Mouse (Mus musculus): ENCODE data around the gene Pfn1. TPM values are rescaled to one million over a fixed set of nuclear protein-coding genes. Genes with fewer than 3 reads are reported as not detected.

Gene Pfn1
- total RNA-seq (2023), result 1,311 to 1,415 TPM (median 1,337 TPM) in 4 replicates

DNA sequence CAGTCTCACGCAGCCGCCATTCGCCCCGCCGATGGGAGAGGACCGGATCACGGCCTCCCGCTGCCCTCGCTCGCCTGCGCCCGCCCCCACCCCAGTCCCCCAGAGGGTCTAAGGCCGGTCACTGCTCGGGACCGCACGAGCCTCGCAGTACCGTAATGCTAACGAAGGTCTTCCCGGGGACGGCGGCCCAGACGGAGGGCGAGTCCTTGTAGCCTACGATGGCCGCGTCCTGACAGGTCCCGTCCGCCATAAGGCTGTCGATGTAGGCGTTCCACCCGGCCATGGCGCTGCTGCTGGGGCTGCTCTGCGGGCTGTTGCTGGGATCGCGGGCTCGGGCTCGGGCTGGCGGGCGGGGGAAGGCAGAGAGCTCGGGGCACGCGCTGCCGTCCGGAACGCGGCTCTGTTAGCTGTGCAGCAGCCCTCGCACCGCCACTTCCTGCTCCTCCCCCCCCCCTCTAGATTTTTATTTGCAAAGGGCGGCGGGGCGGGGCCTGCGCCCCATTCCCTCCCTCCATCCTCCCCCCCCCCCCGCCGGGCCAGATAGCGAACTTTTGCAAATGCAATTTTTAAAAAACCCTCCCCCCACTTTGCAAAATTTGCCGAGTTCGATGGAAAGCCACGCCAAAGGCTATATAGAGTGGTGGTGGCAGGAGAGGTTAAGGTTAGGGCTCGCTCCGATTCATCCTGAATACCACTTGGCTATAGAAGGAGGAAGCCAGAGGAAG is at the start of gene Pfn1:
Gene Pfn1, minus strand, starts transcription at position 447 of the 725 bp plus-strand sequence.

DNA sequence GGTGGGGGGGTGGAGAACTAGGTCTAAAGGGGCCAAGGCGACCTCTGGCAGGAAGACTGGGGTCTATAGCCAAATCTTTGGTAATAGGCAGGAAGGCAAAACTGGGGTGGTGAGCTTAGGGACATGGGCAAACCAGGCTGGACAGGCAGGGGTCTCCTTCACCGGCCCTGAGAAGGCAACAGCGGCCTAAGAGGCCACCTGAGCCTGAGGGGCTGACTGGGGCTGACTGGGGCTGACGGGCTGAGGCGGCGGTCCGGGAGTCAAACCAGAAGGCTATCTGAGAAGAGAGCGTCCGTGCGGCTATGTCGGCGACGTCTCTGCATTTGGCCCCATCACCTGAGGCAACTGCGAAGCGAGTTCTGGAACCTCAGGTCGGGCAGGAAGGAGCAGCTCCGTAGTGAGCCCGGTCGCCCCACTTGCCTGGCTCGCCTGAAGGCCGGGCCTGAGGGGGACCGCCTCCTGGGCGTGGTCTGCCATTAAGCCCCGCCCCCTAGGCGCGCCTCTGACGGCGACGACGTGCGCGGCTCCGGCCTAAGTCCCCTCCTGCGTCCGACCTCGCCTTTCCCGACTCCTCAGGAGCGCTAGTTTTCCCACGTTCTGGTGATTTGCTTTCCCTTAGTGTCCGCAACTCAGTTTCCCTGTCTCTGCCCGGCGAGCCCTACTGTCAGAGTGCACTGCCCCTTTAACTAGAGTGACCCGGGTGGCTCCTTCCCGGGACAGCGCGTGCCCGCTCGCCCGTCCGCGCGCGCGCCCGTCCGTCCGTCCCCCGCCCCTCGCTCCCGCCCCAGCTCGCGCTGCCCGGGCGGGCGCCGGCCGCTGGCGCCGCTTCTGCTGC is 45.5 kb upstream of the Pfn1 start, which contains the start of the genes Inca1 and Kif1c:
Gene Inca1, minus strand, starts transcription at position 434 of the 835 bp plus-strand sequence.
Gene Kif1c, plus strand, starts transcription at position 827 of the 835 bp plus-strand sequence.

DNA sequence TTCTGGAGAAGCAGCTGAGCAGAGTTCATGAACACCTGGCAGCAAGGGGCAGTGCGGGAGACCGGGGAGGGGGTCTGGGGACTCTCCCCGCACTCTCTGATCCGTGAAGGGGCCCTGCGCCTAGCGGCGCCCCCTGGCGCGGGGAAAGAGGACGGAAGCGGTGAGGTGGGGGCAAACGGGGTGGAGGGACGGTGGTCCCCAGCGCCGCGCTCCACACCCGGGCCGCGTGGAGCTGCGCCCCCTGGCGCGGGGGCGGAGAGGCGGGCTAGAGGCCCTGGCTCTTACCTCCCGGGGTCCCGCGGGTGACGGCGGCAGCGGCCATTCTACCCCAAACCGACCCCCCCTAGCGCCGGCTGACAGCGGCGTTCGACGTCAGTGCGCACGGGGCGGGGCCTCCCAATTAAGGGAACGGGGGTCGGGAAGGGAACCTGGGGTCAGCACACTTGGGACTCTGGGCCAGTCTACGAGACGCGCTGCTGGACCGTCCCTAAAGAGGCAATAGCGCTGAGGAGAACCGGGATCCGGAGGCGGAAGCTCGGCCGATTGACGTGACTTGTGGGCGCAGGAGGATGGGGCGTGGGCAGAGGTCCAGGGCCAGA is 33.3 kb upstream of the Pfn1 start, which contains the start of gene Camta2:
Gene Camta2, minus strand, starts transcription at position 505 of the 599 bp plus-strand sequence.

DNA sequence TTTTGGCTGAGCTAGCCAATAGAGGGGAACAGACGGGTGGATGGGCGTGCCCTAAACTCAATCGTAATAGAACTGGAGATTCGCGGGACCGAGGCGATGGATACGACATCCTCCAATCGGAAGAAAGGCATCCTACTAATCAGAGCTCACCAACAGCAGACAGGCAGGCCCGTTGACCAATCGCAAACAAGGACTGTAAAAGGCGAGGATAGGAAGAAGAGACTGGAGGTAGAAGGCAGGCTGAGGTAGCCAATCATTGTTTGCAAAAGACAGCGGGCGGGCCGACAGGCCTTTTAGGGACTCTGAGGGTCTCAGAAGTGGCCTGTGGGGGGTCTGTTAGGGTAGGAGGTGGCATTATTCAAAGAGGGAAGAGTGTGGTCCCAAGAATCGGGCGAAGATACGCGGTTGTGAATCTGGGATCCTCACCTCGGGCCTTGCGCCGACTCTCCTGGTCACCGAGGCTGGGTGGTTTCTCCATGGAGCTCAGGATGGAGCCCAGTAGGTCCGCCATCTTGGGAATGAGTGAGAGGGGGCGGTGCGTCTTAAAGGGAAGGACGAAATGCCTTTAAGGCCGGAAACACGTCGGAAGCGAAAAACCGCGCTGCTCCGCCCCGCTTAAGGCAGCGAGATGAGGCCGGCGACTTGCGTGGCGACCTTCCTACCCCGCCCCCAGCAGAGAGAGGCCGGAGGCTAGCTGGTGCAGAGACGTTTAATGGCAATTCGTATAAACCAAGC is 14.5 kb upstream of the Pfn1 start, which contains the start of gene Spag7:
Gene Spag7, minus strand, starts transcription at position 646 of the 735 bp plus-strand sequence.

DNA sequence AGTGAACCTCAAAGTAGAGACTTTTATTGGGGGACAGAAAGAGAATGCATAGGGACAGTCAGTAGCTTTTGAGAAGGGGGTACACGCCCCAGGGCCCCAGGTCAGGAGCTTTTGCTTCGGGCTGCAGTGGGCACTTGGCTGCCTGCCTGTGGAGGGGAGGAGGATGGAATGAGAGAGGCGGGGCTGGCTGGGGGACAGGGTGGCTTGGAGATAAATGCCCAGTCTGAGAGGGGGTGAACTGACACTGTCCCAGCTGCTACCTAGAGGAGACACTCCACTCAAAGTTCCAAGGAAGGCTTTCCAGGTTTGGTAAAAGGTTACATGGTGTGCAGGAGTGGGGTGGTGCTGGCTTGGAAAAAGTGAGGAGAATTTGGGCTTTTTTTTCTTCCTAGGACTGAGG is 2.5 kb upstream of the Pfn1 start, which contains the start of gene Eno3:
Gene Eno3, plus strand, starts transcription at position 239 of the 400 bp plus-strand sequence.

DNA sequence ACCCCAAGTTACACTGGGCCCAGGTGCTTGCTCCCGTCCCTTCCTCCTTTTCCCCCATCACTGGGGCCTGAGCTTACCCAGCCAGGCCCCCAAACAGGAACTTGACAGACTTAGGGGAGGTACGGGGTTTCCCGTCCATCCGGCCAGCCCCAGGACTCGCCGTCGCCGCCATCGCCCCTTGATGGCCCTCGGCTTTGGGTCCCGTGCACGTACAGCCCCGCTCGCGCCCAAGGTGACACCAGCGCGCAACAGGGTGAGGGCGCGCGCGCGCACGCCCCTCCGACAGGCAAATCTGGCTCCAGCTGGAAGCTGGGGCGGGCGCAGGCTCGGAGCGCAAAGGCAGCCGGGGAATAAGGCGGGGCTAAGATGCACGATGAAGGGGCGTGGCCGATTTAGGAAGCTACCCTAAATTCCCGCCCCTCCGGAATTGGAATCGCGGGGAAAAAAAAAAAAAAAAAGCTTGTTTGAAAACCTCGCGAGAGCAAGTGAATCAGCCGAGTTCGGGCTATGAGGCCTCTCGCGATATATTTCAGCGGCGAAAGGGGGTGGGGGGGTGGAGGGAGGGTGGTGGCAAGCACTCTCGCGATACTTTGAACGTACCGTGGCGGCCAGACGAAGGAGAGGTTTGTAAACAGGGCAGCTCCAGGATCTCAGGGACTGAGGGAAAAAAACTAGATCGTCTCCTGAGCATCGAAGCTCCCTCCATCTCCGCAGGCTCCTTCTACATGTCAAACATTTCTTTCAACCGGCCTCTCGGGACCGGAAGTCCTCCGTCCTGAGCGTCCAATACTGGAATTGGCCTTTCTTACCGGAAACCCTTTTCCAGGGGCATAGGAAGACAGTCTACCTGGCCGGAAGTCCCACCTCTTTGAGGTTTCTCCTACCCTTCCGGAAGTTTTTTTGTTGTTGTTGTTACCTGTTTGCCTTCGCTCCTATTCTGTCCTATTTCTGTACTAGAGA is 7.5 kb downstream of the Pfn1 start, which contains the start of the genes Rnf167 and Slc25a11:
Gene Rnf167, plus strand, starts transcription at position 545 of the 960 bp plus-strand sequence.
Gene Slc25a11, minus strand, starts transcription at position 789 of the 960 bp plus-strand sequence.

DNA sequence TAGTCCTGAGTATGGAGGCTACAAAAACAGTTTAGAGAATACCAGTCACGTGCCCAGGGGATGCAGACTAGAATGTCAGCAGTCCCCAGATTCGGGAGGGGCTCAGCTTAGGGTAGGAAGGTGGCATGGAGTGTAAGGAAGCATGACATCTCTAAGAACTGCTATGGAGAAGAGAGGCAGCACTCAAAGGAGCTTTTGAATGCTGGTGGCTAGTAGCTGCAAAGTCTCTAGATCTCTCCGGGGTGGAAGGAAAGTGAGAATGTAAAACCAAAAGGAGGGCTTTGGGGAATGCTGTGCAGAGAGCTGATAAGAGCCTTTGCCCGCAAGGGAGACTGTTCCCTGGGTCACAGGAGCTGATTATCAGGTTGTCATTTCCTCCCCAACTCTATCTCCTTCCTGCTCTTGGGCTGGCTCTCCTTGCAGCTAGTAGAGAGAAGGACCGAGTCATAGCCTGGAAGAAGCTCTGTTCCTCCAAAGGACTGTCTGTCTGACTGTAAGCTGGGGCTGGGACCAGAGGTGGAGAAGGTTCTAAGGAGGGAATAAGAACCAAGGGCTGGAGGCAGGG is 15.6 kb downstream of the Pfn1 start, which contains the start of gene Gp1ba:
Gene Gp1ba, plus strand, starts transcription at position 409 of the 565 bp plus-strand sequence.

DNA sequence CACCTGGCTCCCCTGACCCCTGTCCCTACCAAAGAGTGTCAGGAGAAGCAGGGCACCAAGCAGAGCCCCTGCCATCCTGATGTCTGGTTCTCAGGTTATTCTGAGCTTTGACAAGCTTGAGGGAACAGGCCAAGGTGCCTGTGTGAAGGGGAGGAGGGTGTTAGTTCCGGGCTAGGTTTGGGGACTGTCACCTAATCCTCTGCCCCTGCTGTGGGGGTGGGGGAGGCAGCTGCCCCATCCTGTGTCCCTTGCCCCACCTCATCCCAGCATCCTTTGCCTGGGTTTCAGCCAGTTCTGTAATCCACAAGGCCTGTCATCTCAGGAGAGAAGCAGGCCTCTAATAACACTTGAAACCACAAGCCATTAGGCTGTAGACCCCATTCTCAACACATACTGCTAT is 35.3 kb downstream of the Pfn1 start, which contains the start of gene Chrne:
Gene Chrne, minus strand, starts transcription at position 116 of the 400 bp plus-strand sequence.

DNA sequence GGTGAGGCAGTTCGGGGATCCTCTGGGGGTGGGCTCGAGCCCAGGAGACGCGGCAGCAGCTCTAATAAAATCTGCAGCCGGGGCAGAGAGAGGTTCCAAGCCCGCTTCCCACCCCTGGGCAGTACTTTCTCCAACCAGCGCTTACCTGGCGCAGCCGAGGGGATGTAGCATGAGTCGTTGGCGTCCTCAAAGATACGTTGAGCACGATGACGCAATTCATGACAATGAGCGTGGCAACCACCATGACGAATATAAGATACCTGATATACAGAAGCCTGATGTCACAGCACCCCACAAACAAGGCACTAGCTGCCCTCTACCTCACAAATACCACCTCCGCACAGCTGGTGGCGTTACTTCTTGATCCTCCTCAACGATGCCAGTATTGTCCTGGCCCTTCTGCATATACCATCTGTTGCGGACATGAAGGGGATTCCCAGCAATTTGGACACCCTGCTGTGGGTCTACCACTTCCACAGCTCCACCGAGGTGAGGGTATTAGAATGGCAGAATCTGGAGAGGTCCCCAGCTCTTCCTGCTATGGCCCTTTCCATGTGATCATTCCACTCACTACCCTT is 38.8 kb downstream of the Pfn1 start, which contains the start of gene 4930544D05Rik:
Gene 4930544D05Rik, plus strand, starts transcription at position 333 of the 578 bp plus-strand sequence.

Other genes starting within 250 kb of the Pfn1 start
- gene Pelp1, start 244.6 kb downstream of the Pfn1 start, total RNA-seq (2023), result 26.2 to 28.3 TPM (median 27.4 TPM) in 4 replicates
- gene Arrb2, start 222.0 kb downstream of the Pfn1 start, total RNA-seq (2023), result 96.8 to 105 TPM (median 102 TPM) in 4 replicates
- 41.2 to 54.4 TPM (median 43.1 TPM) in 4 replicates for gene Med11, start 202.7 kb downstream of the Pfn1 start, total RNA-seq (2023)
- 0.41 to 3.1 TPM (median 0.87 TPM) in 4 replicates for gene Zmynd15, start 195.2 kb downstream of the Pfn1 start, total RNA-seq (2023)
- 8.6 to 11.2 TPM (median 9.8 TPM) in 4 replicates for gene Cxcl16, start 194.7 kb downstream of the Pfn1 start, total RNA-seq (2023)
- not detected in 4 replicates for gene Tm4sf5, start 149.4 kb downstream of the Pfn1 start, total RNA-seq (2023)
- not detected in 4 replicates for gene Vmo1, start 140.0 kb downstream of the Pfn1 start, total RNA-seq (2023)
- not detected in 4 replicates for gene Gltpd2, start 135.4 kb downstream of the Pfn1 start, total RNA-seq (2023)
- 123 to 130 TPM (median 128 TPM) in 4 replicates for gene Psmb6, start 129.3 kb downstream of the Pfn1 start, total RNA-seq (2023)
- gene Gm40193, start 121.7 kb downstream of the Pfn1 start, total RNA-seq (2023), result not detected in 4 replicates
- 3.6 to 6.9 TPM (median 4.8 TPM) in 4 replicates for gene Pld2, start 114.6 kb downstream of the Pfn1 start, total RNA-seq (2023)
- gene Mink1, start 91.8 kb downstream of the Pfn1 start, total RNA-seq (2023), result 83.2 to 99.3 TPM (median 92.6 TPM) in 4 replicates
- not detected in 4 replicates for gene 4930544D05Rik, start 38.8 kb downstream of the Pfn1 start, total RNA-seq (2023)
- 2.2 TPM in 1 of 4 replicates, not detected in the others for gene Chrne, start 35.4 kb downstream of the Pfn1 start, total RNA-seq (2023)
- not detected in 4 replicates for gene Gp1ba, start 15.5 kb downstream of the Pfn1 start, total RNA-seq (2023)
- gene Rnf167, start 7.4 kb downstream of the Pfn1 start, total RNA-seq (2023), result 191 to 209 TPM (median 198 TPM) in 4 replicates
- 63.0 to 77.8 TPM (median 66.3 TPM) in 4 replicates for gene Slc25a11, start 7.2 kb downstream of the Pfn1 start, total RNA-seq (2023)
- 27.9 to 35.0 TPM (median 31.9 TPM) in 4 replicates for gene Eno3, start 2.6 kb upstream of the Pfn1 start, total RNA-seq (2023)
- 34.1 to 44.3 TPM (median 40.2 TPM) in 4 replicates for gene Spag7, start 14.8 kb upstream of the Pfn1 start, total RNA-seq (2023)
- 60.2 to 85.3 TPM (median 65.6 TPM) in 4 replicates for gene Camta2, start 33.5 kb upstream of the Pfn1 start, total RNA-seq (2023)
- 1.4 to 2.5 TPM (median 2.2 TPM) in 4 replicates for gene Inca1, start 45.5 kb upstream of the Pfn1 start, total RNA-seq (2023)
- 27.1 to 33.9 TPM (median 29.3 TPM) in 4 replicates for gene Kif1c, start 45.9 kb upstream of the Pfn1 start, total RNA-seq (2023)
- gene Zfp3, start 109.6 kb upstream of the Pfn1 start, total RNA-seq (2023), result 1.9 to 2.7 TPM (median 2.2 TPM) in 4 replicates
- 22.2 to 27.1 TPM (median 23.6 TPM) in 4 replicates for gene Scimp, start 157.9 kb upstream of the Pfn1 start, total RNA-seq (2023)
- 55.4 to 60.1 TPM (median 57.9 TPM) in 4 replicates for gene Rabep1, start 190.1 kb upstream of the Pfn1 start, total RNA-seq (2023)

Measured in B cell, adult 62 days (primary cell).